Mouse (Mus musculus) frontal cortex, postnatal 25 days (tissue): ENCODE results near the gene Gm5128.
"Not testable (repeated sequence)": the region's sequence is repeated elsewhere in the genome, so short reads cannot be mapped to it uniquely, and the experiment has no call there.

Experiments used
- DNase-seq, 2 experiments: peaks; one replicate each; pipeline ENCODE4 v3.0.0; 2022; ENCODE audit warnings: low spot score in 2 of 2

Gm5128 gene

DNA sequence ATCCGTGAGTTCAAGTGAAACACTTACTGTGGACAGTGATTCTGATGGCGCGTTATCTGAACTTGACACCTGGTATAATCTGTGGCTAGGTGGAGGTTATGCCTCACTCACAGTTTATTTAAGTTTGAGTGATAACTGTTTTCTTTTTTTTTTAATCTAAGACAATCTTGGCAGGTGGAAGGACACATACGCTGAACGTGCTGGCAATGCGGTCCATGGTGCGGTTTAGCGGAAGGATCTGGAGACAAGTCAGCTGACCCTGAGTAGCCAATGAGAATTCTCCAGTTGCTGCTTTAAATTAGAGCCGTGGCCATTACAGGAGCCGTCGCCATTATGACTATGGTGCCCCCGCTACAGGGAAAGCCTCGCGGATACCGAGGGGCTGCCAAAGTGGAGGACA lies at the start of gene Gm5128:
TSS of gene Gm5128 (plus strand) at position 301 of the 400 bp plus-strand sequence.
- not testable (repeated sequence) for DNase-seq

DNA sequence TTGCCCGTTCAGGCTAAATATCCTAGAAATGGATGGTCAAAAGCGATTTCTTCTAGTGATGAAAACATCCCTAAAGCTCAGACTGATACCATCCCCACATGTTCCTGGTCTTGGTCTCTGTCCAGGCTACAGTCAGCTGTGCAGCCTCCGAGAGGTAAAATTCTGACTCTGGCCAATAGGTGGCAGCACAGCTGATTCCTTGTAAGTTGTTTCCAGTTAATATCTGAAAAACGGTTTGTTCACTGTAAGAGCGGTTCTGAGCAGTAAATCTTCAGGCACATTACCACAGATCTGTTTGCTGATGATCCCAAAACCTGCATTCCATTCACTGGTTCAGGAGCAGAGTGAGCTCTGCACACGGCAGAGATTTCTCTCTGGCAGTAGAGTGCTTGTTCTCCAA lies 12.4 kb upstream of the Gm5128 start:
- not testable (repeated sequence) for DNase-seq

DNA sequence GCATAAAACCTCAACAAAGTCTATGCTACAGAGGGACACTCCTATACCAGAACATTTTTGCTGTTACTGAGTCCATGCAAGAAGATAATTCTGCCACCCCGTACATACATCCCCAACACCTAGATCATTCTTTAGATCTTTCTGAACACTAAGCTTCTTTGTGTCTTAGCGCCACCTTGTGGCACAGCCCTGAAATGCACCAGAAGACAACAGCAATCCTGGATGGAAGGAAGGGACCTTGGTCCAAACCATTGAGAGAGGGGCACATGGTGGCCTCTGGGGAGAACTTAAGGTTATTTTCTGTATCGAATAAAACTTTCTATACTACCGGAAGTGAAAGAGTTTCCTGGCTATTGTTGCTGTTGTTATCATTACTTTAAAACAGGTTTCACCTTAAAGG lies 11.1 kb upstream of the Gm5128 start:
- DNase-seq = not testable (repeated sequence)

DNA sequence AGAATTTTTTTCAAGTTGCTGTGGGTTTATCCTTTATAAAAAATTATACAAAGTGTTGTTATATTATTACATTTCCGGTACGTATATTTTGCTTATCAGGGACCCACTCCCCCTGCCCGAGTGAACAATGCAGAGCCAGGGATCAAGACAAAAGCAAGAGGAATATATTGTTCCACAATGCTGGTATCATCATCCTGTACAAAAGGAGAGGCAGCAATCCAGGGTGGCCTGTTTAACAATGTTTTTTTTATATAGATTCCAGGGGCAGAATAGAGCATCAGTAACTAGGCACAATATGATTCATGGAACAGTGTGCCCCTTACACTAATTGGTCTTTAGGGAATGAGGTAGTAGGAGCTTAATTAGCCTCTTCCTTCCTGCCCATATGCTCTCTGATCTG lies 30.5 kb downstream of the Gm5128 start:
- not testable (repeated sequence) for DNase-seq

DNA sequence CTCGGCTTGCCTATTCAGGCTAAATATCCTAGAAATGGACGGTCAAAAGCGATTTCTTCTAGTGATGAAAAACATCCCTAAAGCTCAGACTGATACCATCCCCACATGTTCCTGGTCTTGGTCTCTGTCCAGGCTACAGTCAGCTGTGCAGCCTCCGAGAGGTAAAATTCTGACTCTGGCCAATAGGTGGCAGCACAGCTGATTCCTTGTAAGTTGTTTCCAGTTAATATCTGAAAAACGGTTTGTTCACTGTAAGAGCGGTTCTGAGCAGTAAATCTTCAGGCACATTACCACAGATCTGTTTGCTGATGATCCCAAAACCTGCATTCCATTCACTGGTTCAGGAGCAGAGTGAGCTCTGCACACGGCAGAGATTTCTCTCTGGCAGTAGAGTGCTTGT lies 48.1 kb downstream of the Gm5128 start:
- not testable (repeated sequence) for DNase-seq

DNA sequence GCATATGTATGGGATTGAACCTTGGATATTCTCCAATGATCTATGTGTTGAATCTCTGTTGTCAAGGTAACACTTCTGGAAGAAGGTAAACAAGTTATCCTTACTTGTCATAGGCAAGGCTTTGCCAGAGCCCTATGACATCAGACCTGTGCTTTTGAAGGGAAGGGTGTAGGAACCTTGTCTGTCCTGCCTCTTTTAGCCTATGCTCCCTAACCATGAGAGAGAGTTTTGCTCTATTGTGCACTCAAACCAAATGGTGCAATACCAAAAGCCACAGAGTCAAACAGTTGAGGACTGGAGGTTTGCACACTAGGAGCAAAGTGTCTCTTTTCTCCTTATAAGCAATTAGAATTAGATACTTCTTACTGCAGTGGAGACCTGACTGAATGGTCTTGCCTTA lies 48.7 kb downstream of the Gm5128 start:
- DNase-seq = not testable (repeated sequence)

DNA sequence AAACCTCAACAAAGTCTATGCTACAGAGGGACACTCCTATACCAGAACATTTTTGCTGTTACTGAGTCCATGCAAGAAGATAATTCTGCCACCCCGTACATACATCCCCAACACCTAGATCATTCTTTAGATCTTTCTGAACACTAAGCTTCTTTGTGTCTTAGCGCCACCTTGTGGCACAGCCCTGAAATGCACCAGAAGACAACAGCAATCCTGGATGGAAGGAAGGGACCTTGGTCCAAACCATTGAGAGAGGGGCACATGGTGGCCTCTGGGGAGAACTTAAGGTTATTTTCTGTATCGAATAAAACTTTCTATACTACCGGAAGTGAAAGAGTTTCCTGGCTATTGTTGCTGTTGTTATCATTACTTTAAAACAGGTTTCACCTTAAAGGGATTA lies 49.4 kb downstream of the Gm5128 start:
- DNase-seq = not testable (repeated sequence)
